Mouse (Mus musculus): ENCODE results near the gene Klk1b24. TPM values are rescaled to one million over a fixed set of nuclear protein-coding genes. Genes with fewer than 3 reads are reported as not detected.
"Not testable (repeated sequence)": the region's sequence is repeated elsewhere in the genome, so short reads cannot be mapped to it uniquely, and the experiment has no call there.

Klk1b24 gene
- polyA plus RNA-seq, 1 experiment from 2014 or later = not detected

DNA sequence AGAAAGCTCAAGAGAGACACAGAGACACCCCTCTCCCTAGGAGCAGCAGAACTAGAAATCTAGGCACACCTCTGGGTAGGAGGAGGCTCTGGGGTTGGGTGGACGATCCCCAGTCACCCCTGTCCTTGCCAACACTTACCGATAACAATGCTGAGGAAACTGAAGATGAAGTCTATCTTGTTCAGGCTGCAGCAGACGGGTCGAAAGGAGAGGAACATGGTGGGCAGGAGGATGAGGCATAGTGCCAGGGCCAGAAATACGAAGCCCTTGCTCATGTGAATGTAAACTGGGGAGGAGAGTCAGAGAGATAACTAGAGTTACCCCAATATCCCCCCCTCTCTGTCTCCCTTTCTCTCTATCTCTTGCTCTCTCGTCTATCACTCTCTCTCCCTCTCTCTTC, 34.3 kb downstream of the Klk1b24 start:
- not testable (repeated sequence) for H3K27me3 ChIP-seq (replicated peaks; ENCODE audit: control insufficient read depth, insufficient read depth, low read length); ATAC-seq

DNA sequence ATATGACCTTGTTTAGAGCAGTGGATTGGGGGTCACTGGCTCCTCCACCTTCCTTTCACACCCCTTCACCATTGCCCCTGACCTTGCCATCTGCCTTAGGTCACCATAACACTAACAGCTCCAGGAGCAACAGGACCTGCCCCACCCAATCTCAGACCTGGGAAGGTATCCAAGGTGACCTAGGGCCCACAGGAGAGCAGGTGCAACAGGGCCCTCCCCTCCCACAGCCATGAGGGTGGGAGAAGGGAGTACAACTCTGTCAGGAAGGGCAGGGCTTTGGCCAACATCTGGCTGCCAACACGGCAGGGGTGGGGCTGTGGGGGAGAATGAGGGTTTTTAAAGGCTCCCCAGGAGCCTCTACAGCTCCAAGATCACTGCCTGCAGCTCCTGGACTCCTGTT, 37.0 kb downstream of the Klk1b24 start, which contains the start of gene Klk1:
Klk1 (plus strand) TSS at position 285 of the 400 bp plus-strand sequence.
- Histone ChIP-seq H3K4me1 (ENCODE audit: control insufficient read depth, insufficient read depth, low read depth, low read length) (no peaks in the 10 kb centered on the region), H3K36me3 (ENCODE audit: control insufficient read depth, insufficient read depth, low read length) (no peaks in the 10 kb centered on the region), H3K27ac (ENCODE audit: low read depth, low read length) (no peak within 1 kb of the TSS), H3K4me2 (ENCODE audit: low read length) (no peak within 1 kb of the TSS), H3K4me3 (ENCODE audit: low read length) (no peak within 1 kb of the TSS), H3K9ac (ENCODE audit: low read depth, low read length) (no peak within 1 kb of the TSS), H3K9me3 (ENCODE audit: control insufficient read depth, low read length) (no peaks in the 10 kb centered on the region), H3K27me3 (replicated peaks; ENCODE audit: control insufficient read depth, insufficient read depth, low read length) (no peaks in the 10 kb centered on the region)
- 75% methylated on average over 1 of the region's 1 CpGs for WGBS
- no peak for ATAC-seq

More for the DNA sequence above, 34.3 kb downstream of the Klk1b24 start:
- H3K4me3 ChIP-seq (ENCODE audit: low read length); H3K9me3 ChIP-seq (ENCODE audit: control insufficient read depth, low read length); H3K36me3 ChIP-seq (ENCODE audit: control insufficient read depth, insufficient read depth, low read length); H3K4me1 ChIP-seq (ENCODE audit: control insufficient read depth, insufficient read depth, low read depth, low read length); H3K27ac ChIP-seq (ENCODE audit: low read depth, low read length); H3K4me2 ChIP-seq (ENCODE audit: low read length); H3K9ac ChIP-seq (ENCODE audit: low read depth, low read length): not testable (repeated sequence)
- 87% methylated on average over 6 of the region's 6 CpGs for WGBS

DNA sequence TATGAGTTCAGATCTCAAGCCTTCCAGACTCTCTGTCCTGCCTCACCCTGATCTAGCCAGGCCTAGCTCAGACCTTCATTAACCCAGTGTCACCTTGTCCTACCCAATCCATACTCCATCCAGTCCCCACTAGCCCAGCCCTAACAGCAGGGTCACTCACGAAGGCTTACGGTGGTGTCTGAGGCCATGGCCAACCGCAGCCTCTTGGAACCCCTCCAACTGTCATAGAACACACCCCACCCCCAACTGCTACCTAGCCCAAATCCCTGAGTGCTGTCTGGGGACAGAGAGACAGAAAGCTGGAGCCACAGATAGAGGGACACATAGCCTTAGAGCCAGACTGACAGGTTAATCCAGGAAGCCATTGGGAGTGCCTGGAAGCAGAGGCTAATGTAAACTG, 47.9 kb downstream of the Klk1b24 start, which contains the start of gene Gm36864:
Gm36864 (plus strand) TSS at position 269 of the 400 bp plus-strand sequence.
- no peaks in the 10 kb centered on the region for H3K27me3 ChIP-seq (replicated peaks; ENCODE audit: control insufficient read depth, insufficient read depth, low read length)
- no peaks in the 10 kb centered on the region for H3K4me1 ChIP-seq (ENCODE audit: control insufficient read depth, insufficient read depth, low read depth, low read length)
- no peak within 1 kb of the TSS for H3K9ac ChIP-seq (ENCODE audit: low read depth, low read length)
- no peak within 1 kb of the TSS for H3K4me3 ChIP-seq (ENCODE audit: low read length)
- no peaks in the 10 kb centered on the region for H3K9me3 ChIP-seq (ENCODE audit: control insufficient read depth, low read length)
- ATAC-seq = no peak
- H3K36me3 ChIP-seq (ENCODE audit: control insufficient read depth, insufficient read depth, low read length) = no peaks in the 10 kb centered on the region
- no peak within 1 kb of the TSS for H3K27ac ChIP-seq (ENCODE audit: low read depth, low read length)
- WGBS = 82% methylated on average over 3 of the region's 3 CpGs
- no peak within 1 kb of the TSS for H3K4me2 ChIP-seq (ENCODE audit: low read length)

DNA sequence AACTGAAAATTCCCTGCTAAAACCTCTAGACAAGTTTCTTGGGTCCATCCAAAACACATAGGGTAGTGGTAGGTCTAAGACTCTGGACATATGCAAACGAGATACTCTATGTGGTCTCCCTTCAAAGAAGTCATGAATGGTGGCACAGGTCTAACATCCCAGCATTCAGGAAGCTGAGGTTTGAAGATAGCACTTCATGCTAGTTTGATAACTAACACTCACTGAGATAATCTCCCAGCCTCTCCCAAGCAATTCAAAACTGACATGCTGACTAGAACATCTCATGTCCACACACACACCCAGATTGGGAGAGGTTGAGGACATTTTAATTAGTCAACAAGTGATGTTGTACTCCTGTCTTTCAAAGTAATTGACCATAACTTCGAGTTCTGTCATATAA, 51.9 kb downstream of the Klk1b24 start:
- Histone ChIP-seq H3K9ac (ENCODE audit: low read depth, low read length) (no peak overlapping the region), H3K4me1 (ENCODE audit: control insufficient read depth, insufficient read depth, low read depth, low read length) (no peaks in the 10 kb centered on the region), H3K27ac (ENCODE audit: low read depth, low read length) (no peak overlapping the region), H3K4me2 (ENCODE audit: low read length) (no peak overlapping the region), H3K27me3 (replicated peaks; ENCODE audit: control insufficient read depth, insufficient read depth, low read length) (no peaks in the 10 kb centered on the region), H3K36me3 (ENCODE audit: control insufficient read depth, insufficient read depth, low read length) (no peaks in the 10 kb centered on the region), H3K9me3 (ENCODE audit: control insufficient read depth, low read length) (no peaks in the 10 kb centered on the region), H3K4me3 (ENCODE audit: low read length) (no peak overlapping the region)
- 57% methylated on average over 2 of the region's 2 CpGs for WGBS
- ATAC-seq = no peak

DNA sequence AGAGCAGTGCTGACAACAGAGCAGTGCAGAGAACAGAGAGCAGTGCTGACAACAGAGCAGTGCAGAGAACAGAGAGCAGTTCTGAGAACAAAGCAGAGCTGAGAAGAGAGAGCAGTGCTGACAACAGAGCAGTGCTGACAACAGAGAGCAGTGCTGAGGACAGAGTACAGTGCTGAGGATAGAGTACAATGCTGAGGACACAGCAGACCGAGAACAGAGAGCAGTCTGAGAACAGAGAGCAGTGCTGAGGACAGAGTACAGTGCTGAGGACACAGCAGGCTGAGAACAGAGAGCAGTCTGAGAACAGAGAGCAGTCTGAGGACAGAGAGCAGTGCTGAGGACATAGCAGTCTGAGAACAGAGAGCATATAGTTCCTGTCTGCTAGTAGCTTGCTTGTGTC, 52.7 kb downstream of the Klk1b24 start:
- WGBS = 81% methylated on average over 1 of the region's 1 CpGs
- H3K9ac ChIP-seq (ENCODE audit: low read depth, low read length) = no peak overlapping the region
- H3K36me3 ChIP-seq (ENCODE audit: control insufficient read depth, insufficient read depth, low read length) = no peaks in the 10 kb centered on the region
- no peak overlapping the region for H3K4me3 ChIP-seq (ENCODE audit: low read length)
- H3K27ac ChIP-seq (ENCODE audit: low read depth, low read length) = no peak overlapping the region
- H3K4me1 ChIP-seq (ENCODE audit: control insufficient read depth, insufficient read depth, low read depth, low read length) = peaks cover 5% of the 10 kb centered on the region
- no peak for ATAC-seq
- no peaks in the 10 kb centered on the region for H3K27me3 ChIP-seq (replicated peaks; ENCODE audit: control insufficient read depth, insufficient read depth, low read length)
- no peak overlapping the region for H3K4me2 ChIP-seq (ENCODE audit: low read length)
- no peaks in the 10 kb centered on the region for H3K9me3 ChIP-seq (ENCODE audit: control insufficient read depth, low read length)

DNA sequence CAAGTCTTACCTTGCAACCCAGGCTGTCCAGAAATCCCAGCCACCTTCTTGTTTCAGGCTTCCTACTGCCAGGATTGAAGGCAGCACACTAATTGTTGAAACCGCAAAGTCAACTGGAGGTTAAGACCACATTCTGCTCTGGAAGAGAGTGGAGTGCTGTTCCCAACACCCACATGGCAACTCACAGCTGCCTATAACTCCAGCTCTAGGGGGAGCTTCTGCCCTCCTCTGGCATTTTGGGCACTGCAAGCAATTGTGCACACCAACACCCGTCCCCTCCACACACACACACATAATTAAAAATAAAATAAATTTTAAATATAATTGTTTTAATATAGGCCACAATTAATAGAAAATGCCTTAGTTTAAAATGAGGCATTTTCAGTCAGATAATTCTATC, 53.1 kb downstream of the Klk1b24 start:
- H3K4me1 ChIP-seq (ENCODE audit: control insufficient read depth, insufficient read depth, low read depth, low read length) = peaks cover 5% of the 10 kb centered on the region
- no peak overlapping the region for H3K4me3 ChIP-seq (ENCODE audit: low read length)
- H3K36me3 ChIP-seq (ENCODE audit: control insufficient read depth, insufficient read depth, low read length) = no peaks in the 10 kb centered on the region
- no peaks in the 10 kb centered on the region for H3K27me3 ChIP-seq (replicated peaks; ENCODE audit: control insufficient read depth, insufficient read depth, low read length)
- H3K27ac ChIP-seq (ENCODE audit: low read depth, low read length) = no peak overlapping the region
- no peak for ATAC-seq
- 77% methylated on average over 2 of the region's 2 CpGs for WGBS
- H3K9ac ChIP-seq (ENCODE audit: low read depth, low read length) = no peak overlapping the region
- no peaks in the 10 kb centered on the region for H3K9me3 ChIP-seq (ENCODE audit: control insufficient read depth, low read length)
- H3K4me2 ChIP-seq (ENCODE audit: low read length) = no peak overlapping the region

Other genes starting within 250 kb of the Klk1b24 start
- gene Klk1b8, start 237.6 kb upstream of the Klk1b24 start, polyA plus RNA-seq (2015; fragmentation: Nextera tagmentation; extraction: Ambion mirVana) = not detected in 2 replicates
- not detected in 2 replicates for gene Klk1b1, start 221.5 kb upstream of the Klk1b24 start, polyA plus RNA-seq (2015; fragmentation: Nextera tagmentation; extraction: Ambion mirVana)
- not detected in 2 replicates for gene Klk1b9, start 212.2 kb upstream of the Klk1b24 start, polyA plus RNA-seq (2015; fragmentation: Nextera tagmentation; extraction: Ambion mirVana)
- gene Klk1b11, start 192.4 kb upstream of the Klk1b24 start, polyA plus RNA-seq (2015; fragmentation: Nextera tagmentation; extraction: Ambion mirVana) = not detected in 2 replicates
- not detected in 2 replicates for gene Klk1b26, start 176.1 kb upstream of the Klk1b24 start, polyA plus RNA-seq (2015; fragmentation: Nextera tagmentation; extraction: Ambion mirVana)
- gene Klk1b27, start 135.9 kb upstream of the Klk1b24 start, polyA plus RNA-seq (2015; fragmentation: Nextera tagmentation; extraction: Ambion mirVana) = 0.24 TPM in 1 of 2 replicates, not detected in the other
- gene Klk1b21, start 85.9 kb upstream of the Klk1b24 start, polyA plus RNA-seq (2015; fragmentation: Nextera tagmentation; extraction: Ambion mirVana) = not detected in 2 replicates
- gene Klk1b22, start 75.6 kb upstream of the Klk1b24 start, polyA plus RNA-seq (2015; fragmentation: Nextera tagmentation; extraction: Ambion mirVana) = not detected in 2 replicates
- gene Klk1b16, start 51.5 kb upstream of the Klk1b24 start, polyA plus RNA-seq (2015; fragmentation: Nextera tagmentation; extraction: Ambion mirVana) = not detected in 2 replicates
- gene Klk1b3, start 10.0 kb downstream of the Klk1b24 start, polyA plus RNA-seq (2015; fragmentation: Nextera tagmentation; extraction: Ambion mirVana) = not detected in 2 replicates
- not detected in 2 replicates for gene Klk1b4, start 19.2 kb downstream of the Klk1b24 start, polyA plus RNA-seq (2015; fragmentation: Nextera tagmentation; extraction: Ambion mirVana)
- gene Klk1b5, start 27.7 kb downstream of the Klk1b24 start, polyA plus RNA-seq (2015; fragmentation: Nextera tagmentation; extraction: Ambion mirVana) = not detected in 2 replicates
- not detected in 2 replicates for gene Klk1, start 37.1 kb downstream of the Klk1b24 start, polyA plus RNA-seq (2015; fragmentation: Nextera tagmentation; extraction: Ambion mirVana)
- gene Gm36864, start 47.9 kb downstream of the Klk1b24 start, polyA plus RNA-seq (2015; fragmentation: Nextera tagmentation; extraction: Ambion mirVana) = 0.15 TPM in 1 of 2 replicates, not detected in the other
- gene 1700028J19Rik, start 58.5 kb downstream of the Klk1b24 start, polyA plus RNA-seq (2015; fragmentation: Nextera tagmentation; extraction: Ambion mirVana) = 0.67 and 1.7 TPM in 2 replicates
- gene 2410002F23Rik, start 58.5 kb downstream of the Klk1b24 start, polyA plus RNA-seq (2015; fragmentation: Nextera tagmentation; extraction: Ambion mirVana) = 216 and 218 TPM in 2 replicates
- 0.12 TPM in 1 of 2 replicates, not detected in the other for gene Acp4, start 69.1 kb downstream of the Klk1b24 start, polyA plus RNA-seq (2015; fragmentation: Nextera tagmentation; extraction: Ambion mirVana)
- not detected in 2 replicates for gene Gm15517, start 73.2 kb downstream of the Klk1b24 start, polyA plus RNA-seq (2015; fragmentation: Nextera tagmentation; extraction: Ambion mirVana)
- 3.5 and 3.6 TPM in 2 replicates for gene Clec11a, start 118.7 kb downstream of the Klk1b24 start, polyA plus RNA-seq (2015; fragmentation: Nextera tagmentation; extraction: Ambion mirVana)
- gene Shank1, start 122.0 kb downstream of the Klk1b24 start, polyA plus RNA-seq (2015; fragmentation: Nextera tagmentation; extraction: Ambion mirVana) = 33.1 and 33.6 TPM in 2 replicates
- 74.8 and 75.6 TPM in 2 replicates for gene Syt3, start 195.9 kb downstream of the Klk1b24 start, polyA plus RNA-seq (2015; fragmentation: Nextera tagmentation; extraction: Ambion mirVana)
- gene 1700008O03Rik, start 197.6 kb downstream of the Klk1b24 start, polyA plus RNA-seq (2015; fragmentation: Nextera tagmentation; extraction: Ambion mirVana) = 3.6 and 3.8 TPM in 2 replicates
- 12.4 and 12.6 TPM in 2 replicates for gene Lrrc4b, start 240.8 kb downstream of the Klk1b24 start, polyA plus RNA-seq (2015; fragmentation: Nextera tagmentation; extraction: Ambion mirVana)